Mouse (Mus musculus) layer of hippocampus, adult 18-20 months (tissue): ENCODE measurements around the gene Cdadc1. TPM values are rescaled to one million over a fixed set of nuclear protein-coding genes. Genes with fewer than 3 reads are reported as not detected.

Source experiments
- DNase-seq, 2 experiments: peaks; one replicate each; pipeline ENCODE4 v3.0.0; 2022; ENCODE audit warnings: low spot score in 2 of 2
- total RNA-seq, 2 experiments: library from RNA; stranded (reverse); gene quantifications; 2 replicates each; pipeline ENCODE4 v1.2.3; 2021

The Cdadc1 gene
- total RNA-seq, 2 experiments from 2014 or later: 78.3 to 79.8 TPM

- DNase-seq: no peak
Measured at GRCm38 (mm10) chr14:59546162-59546880, 51.4 kb downstream of the Cdadc1 start.

GRCm38 (mm10) chr14:59543956-59544355 lies 53.8 kb downstream of the Cdadc1 start:
- no peak for DNase-seq

- no peak for DNase-seq
Measured at GRCm38 (mm10) chr14:59543158-59543826, 54.5 kb downstream of the Cdadc1 start.

- DNase-seq: no peak
Measured at GRCm38 (mm10) chr14:59540761-59541160, 57.0 kb downstream of the Cdadc1 start.

- DNase-seq: no peak
Measured at GRCm38 (mm10) chr14:59540230-59540629, 57.5 kb downstream of the Cdadc1 start.

- no peak for DNase-seq
Measured at GRCm38 (mm10) chr14:59537829-59538432, 59.8 kb downstream of the Cdadc1 start.

- no peak for DNase-seq
Measured at GRCm38 (mm10) chr14:59533908-59534307, 63.9 kb downstream of the Cdadc1 start.

GRCm38 (mm10) chr14:59532986-59533385 lies 64.8 kb downstream of the Cdadc1 start:
- DNase-seq: no peak

GRCm38 (mm10) chr14:59530801-59531200 lies 67.0 kb downstream of the Cdadc1 start:
- no peak for DNase-seq

GRCm38 (mm10) chr14:59525843-59526242 lies 71.9 kb downstream of the Cdadc1 start:
- no peak for DNase-seq

GRCm38 (mm10) chr14:59513922-59514444 lies 83.8 kb downstream of the Cdadc1 start:
- DNase-seq: peak in 1 of 2 experiments; percentile 6

Other genes starting within 250 kb of the Cdadc1 start
- gene Phf11d, start 232.5 kb downstream of the Cdadc1 start, total RNA-seq: under 1 TPM; 0.68 to 0.87 TPM
- under 1 TPM; 0.38 to 0.45 TPM for gene Phf11c, start 202.6 kb downstream of the Cdadc1 start, total RNA-seq
- gene Setdb2, start 157.1 kb downstream of the Cdadc1 start, total RNA-seq: 1 to 10 TPM; 5.4 to 7.3 TPM
- 10 to 100 TPM; 22.9 to 27.1 TPM for gene Cab39l, start 157.0 kb downstream of the Cdadc1 start, total RNA-seq
- gene Shisa2, start 27.3 kb upstream of the Cdadc1 start, total RNA-seq: 1 to 10 TPM; 3.6 to 3.8 TPM